Mouse (Mus musculus) hindbrain, embryonic 15.5 days (tissue): Measurements from ENCODE around the gene Ehf. TPM values are rescaled to one million over a fixed set of nuclear protein-coding genes. Genes with fewer than 3 reads are reported as not detected.

Source experiments
- ATAC-seq: fragments of 200-750 bp; cut with Nextera tagmentation; 2 replicates; pipeline ENCODE4 v1.8.0; 2017; ENCODE audit warnings: low read depth, moderate number of reproducible peaks, moderate TSS enrichment; ENCODE audit not compliant: low FRiP score
- H3K27ac ChIP-seq: fragments of 300-500 bp; sonication (generic); replicated peaks from 2 replicates; pipeline ENCODE4 v1.5.1; 2015; ENCODE audit warnings: mild to moderate bottlenecking, inconsistent platforms
- H3K27me3 ChIP-seq: fragments of 300-500 bp; sonication (generic); 2 replicates; pipeline ENCODE4 v1.6.1; 2015; ENCODE audit warnings: control low read depth, inconsistent platforms
- H3K36me3 ChIP-seq: fragments of 300-500 bp; sonication (generic); 2 replicates; pipeline ENCODE4 v1.6.1; 2015; ENCODE audit warnings: control low read depth, inconsistent platforms
- H3K4me1 ChIP-seq: fragments of 300-500 bp; sonication (generic); replicated peaks from 2 replicates; pipeline ENCODE4 v1.6.1; 2015; ENCODE audit warnings: control low read depth, inconsistent platforms
- H3K4me2 ChIP-seq: fragments of 300-500 bp; sonication (generic); 2 replicates; pipeline ENCODE4 v1.6.1; 2015; ENCODE audit warnings: moderate library complexity, mild to moderate bottlenecking, inconsistent platforms
- H3K4me3 ChIP-seq: fragments of 300-500 bp; sonication (generic); 2 replicates; pipeline ENCODE4 v1.5.1; 2015; ENCODE audit warnings: mild to moderate bottlenecking, inconsistent platforms
- H3K9ac ChIP-seq: fragments of 300-500 bp; sonication (generic); 2 replicates; pipeline ENCODE4 v1.6.1; 2015; ENCODE audit warnings: inconsistent platforms
- H3K9me3 ChIP-seq: fragments of 300-500 bp; sonication (generic); 2 replicates; pipeline ENCODE4 v1.6.1; 2016; ENCODE audit warnings: control low read depth, inconsistent platforms
- WGBS: fragments of 180-500 bp; shearing (Covaris S2); methylation state at CpG from one replicate; pipeline ENCODE4 v1.1.7; 2015; 5-methylcytosine and 5-hydroxymethylcytosine counted together
- polyA plus RNA-seq: library from polyadenylated mRNA; unstranded; fragments of >200 nt; fragmentation: Nextera tagmentation; extraction: Ambion mirVana; gene quantifications from 2 replicates; pipeline ENCODE4 v1.2.1, GENCODE M21; 2015

The Ehf gene
- polyA plus RNA-seq, 1 experiment from 2014 or later, result 0.29 TPM

GRCm38 (mm10) chr2:103325301-103326048 is 22.4 kb upstream of the Ehf start:
- Histone ChIP-seq H3K4me2 (no peak overlapping the region), H3K9me3 (no peaks in the 10 kb centered on the region), H3K27me3 (no peaks in the 10 kb centered on the region), H3K36me3 (no peaks in the 10 kb centered on the region), H3K4me1 (no peaks in the 10 kb centered on the region), H3K27ac (no peak overlapping the region), H3K4me3 (no peak overlapping the region), H3K9ac (no peak overlapping the region)
- no peak for ATAC-seq
- WGBS, result 83% methylated on average over 7 of the region's 7 CpGs

GRCm38 (mm10) chr2:103324320-103324719 is 21.2 kb upstream of the Ehf start:
- no peak overlapping the region for H3K27ac ChIP-seq
- H3K9me3 ChIP-seq, result no peaks in the 10 kb centered on the region
- ATAC-seq, result no peak
- H3K27me3 ChIP-seq, result no peaks in the 10 kb centered on the region
- no peaks in the 10 kb centered on the region for H3K4me1 ChIP-seq
- H3K36me3 ChIP-seq, result no peaks in the 10 kb centered on the region
- H3K9ac ChIP-seq, result no peak overlapping the region
- H3K4me2 ChIP-seq, result no peak overlapping the region
- WGBS, result 89% methylated on average over 2 of the region's 2 CpGs
- H3K4me3 ChIP-seq, result no peak overlapping the region

- no peak for ATAC-seq
- Histone ChIP-seq H3K27me3 (no peaks in the 10 kb centered on the region), H3K4me3 (no peak overlapping the region), H3K36me3 (no peaks in the 10 kb centered on the region), H3K9ac (no peak overlapping the region), H3K4me1 (no peaks in the 10 kb centered on the region), H3K9me3 (no peaks in the 10 kb centered on the region), H3K4me2 (no peak overlapping the region), H3K27ac (no peak overlapping the region)
- WGBS, result 80% methylated on average over 1 of the region's 1 CpGs
These were observed 19.1 kb upstream of the Ehf start for GRCm38 (mm10) chr2:103322171-103322570.

- Histone ChIP-seq H3K4me1 (no peaks in the 10 kb centered on the region), H3K9ac (no peak overlapping the region), H3K36me3 (no peaks in the 10 kb centered on the region), H3K9me3 (no peaks in the 10 kb centered on the region), H3K27ac (no peak overlapping the region), H3K4me2 (no peak overlapping the region), H3K27me3 (no peaks in the 10 kb centered on the region), H3K4me3 (no peak overlapping the region)
- no peak for ATAC-seq
- 93% methylated on average over 4 of the region's 4 CpGs for WGBS
These were observed 18.6 kb upstream of the Ehf start for GRCm38 (mm10) chr2:103321638-103322037.

- Histone ChIP-seq H3K27me3 (no peaks in the 10 kb centered on the region), H3K36me3 (no peaks in the 10 kb centered on the region), H3K4me1 (no peaks in the 10 kb centered on the region), H3K4me2 (no peak overlapping the region), H3K9ac (no peak overlapping the region), H3K9me3 (no peaks in the 10 kb centered on the region), H3K4me3 (no peak overlapping the region), H3K27ac (no peak overlapping the region)
- 85% methylated on average over 4 of the region's 4 CpGs for WGBS
- ATAC-seq, result no peak
These were observed 10.9 kb upstream of the Ehf start for GRCm38 (mm10) chr2:103314002-103314401.

GRCm38 (mm10) chr2:103312640-103313039 is 9.6 kb upstream of the Ehf start:
- no peaks in the 10 kb centered on the region for H3K9me3 ChIP-seq
- H3K36me3 ChIP-seq, result no peaks in the 10 kb centered on the region
- WGBS, result 53% methylated on average over 4 of the region's 4 CpGs
- H3K9ac ChIP-seq, result no peak overlapping the region
- ATAC-seq, result no peak
- H3K4me1 ChIP-seq, result no peaks in the 10 kb centered on the region
- no peak overlapping the region for H3K27ac ChIP-seq
- H3K4me2 ChIP-seq, result no peak overlapping the region
- no peak overlapping the region for H3K4me3 ChIP-seq
- H3K27me3 ChIP-seq, result no peaks in the 10 kb centered on the region

GRCm38 (mm10) chr2:103310663-103311062 is 7.6 kb upstream of the Ehf start:
- Histone ChIP-seq H3K4me3 (no peak overlapping the region), H3K4me1 (no peaks in the 10 kb centered on the region), H3K4me2 (no peak overlapping the region), H3K36me3 (no peaks in the 10 kb centered on the region), H3K27me3 (no peaks in the 10 kb centered on the region), H3K9ac (no peak overlapping the region), H3K9me3 (no peaks in the 10 kb centered on the region), H3K27ac (no peak overlapping the region)
- ATAC-seq, result no peak
- 32% methylated on average over 5 of the region's 5 CpGs for WGBS

- no peak overlapping the region for H3K9ac ChIP-seq
- H3K4me1 ChIP-seq, result no peaks in the 10 kb centered on the region
- 52% methylated on average over 6 of the region's 6 CpGs for WGBS
- ATAC-seq, result no peak
- H3K27ac ChIP-seq, result no peak overlapping the region
- no peak overlapping the region for H3K4me2 ChIP-seq
- H3K4me3 ChIP-seq, result no peak overlapping the region
- H3K9me3 ChIP-seq, result no peaks in the 10 kb centered on the region
- H3K36me3 ChIP-seq, result no peaks in the 10 kb centered on the region
- no peaks in the 10 kb centered on the region for H3K27me3 ChIP-seq
These were observed 3.6 kb upstream of the Ehf start for GRCm38 (mm10) chr2:103306686-103307085.

GRCm38 (mm10) chr2:103302669-103303068 is 409 bp downstream of the Ehf start:
- no peaks in the 10 kb centered on the region for H3K36me3 ChIP-seq
- H3K4me1 ChIP-seq, result no peaks in the 10 kb centered on the region
- H3K9me3 ChIP-seq, result no peaks in the 10 kb centered on the region
- WGBS, result 73% methylated on average over 6 of the region's 6 CpGs
- no peak overlapping the region for H3K27ac ChIP-seq
- no peak overlapping the region for H3K4me3 ChIP-seq
- H3K27me3 ChIP-seq, result no peaks in the 10 kb centered on the region
- no peak overlapping the region for H3K9ac ChIP-seq
- no peak overlapping the region for H3K4me2 ChIP-seq
- ATAC-seq, result no peak

GRCm38 (mm10) chr2:103298711-103299463 is 4.2 kb downstream of the Ehf start:
- Histone ChIP-seq H3K9ac (no peak overlapping the region), H3K4me3 (no peak overlapping the region), H3K4me2 (no peak overlapping the region), H3K27me3 (no peaks in the 10 kb centered on the region), H3K4me1 (no peaks in the 10 kb centered on the region), H3K36me3 (no peaks in the 10 kb centered on the region), H3K9me3 (no peaks in the 10 kb centered on the region), H3K27ac (no peak overlapping the region)
- ATAC-seq, result no peak
- 83% methylated on average over 13 of the region's 13 CpGs for WGBS

- no peak overlapping the region for H3K4me2 ChIP-seq
- no peak for ATAC-seq
- no peaks in the 10 kb centered on the region for H3K9me3 ChIP-seq
- 17% methylated on average over 3 of the region's 3 CpGs for WGBS
- H3K4me3 ChIP-seq, result no peak overlapping the region
- no peak overlapping the region for H3K9ac ChIP-seq
- no peak overlapping the region for H3K27ac ChIP-seq
- no peaks in the 10 kb centered on the region for H3K27me3 ChIP-seq
- no peaks in the 10 kb centered on the region for H3K36me3 ChIP-seq
- H3K4me1 ChIP-seq, result no peaks in the 10 kb centered on the region
These were observed 8.6 kb downstream of the Ehf start for GRCm38 (mm10) chr2:103294526-103294925.

- H3K27ac ChIP-seq, result no peak overlapping the region
- H3K4me1 ChIP-seq, result no peaks in the 10 kb centered on the region
- H3K36me3 ChIP-seq, result no peaks in the 10 kb centered on the region
- no peak overlapping the region for H3K9ac ChIP-seq
- WGBS, result 85% methylated on average over 5 of the region's 5 CpGs
- no peaks in the 10 kb centered on the region for H3K27me3 ChIP-seq
- H3K9me3 ChIP-seq, result no peaks in the 10 kb centered on the region
- no peak for ATAC-seq
- H3K4me3 ChIP-seq, result no peak overlapping the region
- H3K4me2 ChIP-seq, result no peak overlapping the region
These were observed 9.3 kb downstream of the Ehf start for GRCm38 (mm10) chr2:103293751-103294150.
